Mouse (Mus musculus) T-helper 17 cell (primary cell): ENCODE results near the gene Ang5.
"Not testable (repeated sequence)": the region's sequence is repeated elsewhere in the genome, so short reads cannot be mapped to it uniquely, and the experiment has no call there.

Source experiments
- in situ Hi-C, 2 experiments: fragments of 300-600 bp; cut with MboI, MseI; formaldehyde crosslinking; loops; 1 replicate in 1 of 2; 2 replicates in 1 of 2; pipeline ENCODE4 v1.15.1; 2025; ENCODE audit warnings: high pct_unique_total_duplicates in 2 of 2

Ang5 gene

GRCm38 (mm10) chr14:43956769-43957168 is at the start of gene Ang5:
Gene Ang5, plus strand, starts transcription at chr14:43957069.
- in situ Hi-C loops = loop anchor here in 1 of 2 experiments (10.0 kb wide), 1 partner anchor 48 kb away; the partner anchor contains the start of gene Ang6

GRCm38 (mm10) chr14:43918214-43918613 is 38.7 kb upstream of the Ang5 start:
- in situ Hi-C loops = not testable (repeated sequence)

DNA sequence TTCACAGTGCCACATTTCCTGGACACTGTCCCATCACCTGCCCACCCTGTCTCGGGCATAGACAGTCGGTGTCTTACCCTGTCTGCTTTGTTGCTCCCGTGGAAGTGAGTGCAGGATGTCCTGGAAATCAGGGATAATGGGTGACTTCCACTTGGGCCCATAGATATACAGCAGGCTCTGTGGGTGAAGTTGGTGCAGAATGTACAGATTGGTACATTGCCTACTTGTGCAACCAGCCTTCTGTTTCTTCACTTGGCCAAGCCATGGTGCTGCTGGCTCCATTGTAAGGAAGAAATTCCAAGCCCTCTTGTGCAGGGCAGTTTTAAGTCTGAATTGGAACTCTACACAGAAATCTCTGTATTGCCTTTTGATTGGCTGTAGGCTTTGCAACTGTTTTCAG is 33.4 kb upstream of the Ang5 start, which contains the start of gene Ear10:
Gene Ear10 (minus strand): TSS at position 101 of the 400 bp plus-strand sequence.
- in situ Hi-C loops = loop anchor here in 1 of 2 experiments (5.0 kb wide), 2 partner anchors 51 to 59 kb away; no protein-coding TSS in a partner anchor

DNA sequence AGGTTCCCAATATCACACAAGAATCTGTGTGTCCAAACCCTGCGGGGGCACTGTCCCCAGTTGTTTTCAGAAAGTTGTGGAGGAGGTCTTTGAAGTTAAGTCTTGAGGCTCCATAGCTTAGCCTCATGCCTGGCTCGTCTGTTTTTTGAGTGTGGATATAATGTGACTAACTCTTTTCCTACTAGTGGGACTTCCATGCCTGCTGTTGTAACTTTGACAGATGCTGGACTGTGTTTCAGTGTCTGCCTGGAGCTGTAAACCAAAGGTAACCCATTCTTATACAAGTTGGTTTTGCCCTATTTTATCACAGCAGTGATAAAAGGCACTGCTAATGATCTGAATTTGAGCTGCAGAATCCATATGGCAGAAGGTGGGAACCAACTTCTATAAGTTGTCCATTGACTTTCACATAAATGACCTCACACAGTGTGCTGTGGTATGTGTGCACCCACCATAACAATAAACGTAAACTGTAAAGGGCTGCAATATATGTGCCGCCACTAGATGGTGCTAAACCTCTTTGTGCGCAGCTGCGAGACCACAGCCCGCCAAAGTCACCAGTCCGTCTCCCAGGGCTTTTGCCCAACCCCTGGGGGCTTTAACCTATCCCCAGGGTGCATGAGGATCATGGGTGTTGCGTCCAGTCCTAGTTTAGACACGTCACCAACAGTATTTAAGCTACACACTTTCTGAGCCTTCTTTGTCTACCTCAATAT is 32.0 kb upstream of the Ang5 start, which contains the start of gene Gm8113:
Gene Gm8113 (plus strand): TSS at position 703 of the 716 bp plus-strand sequence.
- in situ Hi-C loops = loop anchor here in 1 of 2 experiments (5.0 kb wide), 2 partner anchors 53 to 57 kb away; no protein-coding TSS in a partner anchor

GRCm38 (mm10) chr14:43925404-43925950 is 31.4 kb upstream of the Ang5 start:
- in situ Hi-C loops = not testable (repeated sequence)

DNA sequence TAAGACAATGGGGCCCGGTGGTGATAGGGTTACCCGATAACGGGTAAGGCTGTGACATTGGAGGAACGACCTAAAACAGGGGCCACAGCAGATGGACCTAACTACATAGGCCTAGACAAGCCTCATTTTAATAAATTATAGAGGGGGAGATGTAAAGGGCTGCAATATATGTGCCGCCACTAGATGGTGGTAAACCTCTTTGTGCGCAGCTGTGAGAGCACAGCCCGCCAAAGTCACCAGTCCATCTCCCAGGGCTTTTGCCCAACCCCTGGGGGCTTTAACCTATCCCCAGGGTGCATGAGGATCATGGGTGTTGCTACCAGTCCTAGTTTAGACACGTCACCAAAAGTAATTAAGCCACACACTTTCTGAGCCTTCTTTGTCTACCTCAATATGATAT is 23.9 kb upstream of the Ang5 start:
- in situ Hi-C loops = not testable (repeated sequence)

GRCm38 (mm10) chr14:43933399-43933798 is 23.5 kb upstream of the Ang5 start:
- in situ Hi-C loops = not testable (repeated sequence)

GRCm38 (mm10) chr14:43953382-43953781 is 3.5 kb upstream of the Ang5 start:
- in situ Hi-C loops = loop anchor here in 1 of 2 experiments (10.0 kb wide), 1 partner anchor 51 kb away; the partner anchor contains the start of gene Ang6

DNA sequence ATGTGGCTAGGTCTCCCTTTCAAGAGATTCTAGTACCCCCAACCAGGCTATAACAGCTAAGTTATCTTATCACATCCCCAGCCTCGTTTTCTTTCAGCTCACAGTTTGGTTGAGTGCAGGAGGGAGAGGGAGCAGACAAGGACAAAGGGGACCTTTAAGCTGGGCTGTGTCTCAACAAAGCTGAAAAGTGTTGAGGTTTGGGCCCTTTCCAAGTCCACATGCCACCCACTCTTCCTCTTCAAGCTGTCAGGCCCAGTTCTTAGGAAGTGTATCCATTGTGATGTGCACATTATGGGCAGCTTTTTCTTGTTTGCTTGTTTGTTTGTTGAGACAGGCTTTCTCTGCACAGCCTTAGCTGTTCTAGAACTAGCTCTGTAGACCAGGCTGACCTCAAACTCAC is 1.8 kb upstream of the Ang5 start:
- in situ Hi-C loops = loop anchor here in 1 of 2 experiments (10.0 kb wide), 1 partner anchor 50 kb away; the partner anchor contains the start of gene Ang6

DNA sequence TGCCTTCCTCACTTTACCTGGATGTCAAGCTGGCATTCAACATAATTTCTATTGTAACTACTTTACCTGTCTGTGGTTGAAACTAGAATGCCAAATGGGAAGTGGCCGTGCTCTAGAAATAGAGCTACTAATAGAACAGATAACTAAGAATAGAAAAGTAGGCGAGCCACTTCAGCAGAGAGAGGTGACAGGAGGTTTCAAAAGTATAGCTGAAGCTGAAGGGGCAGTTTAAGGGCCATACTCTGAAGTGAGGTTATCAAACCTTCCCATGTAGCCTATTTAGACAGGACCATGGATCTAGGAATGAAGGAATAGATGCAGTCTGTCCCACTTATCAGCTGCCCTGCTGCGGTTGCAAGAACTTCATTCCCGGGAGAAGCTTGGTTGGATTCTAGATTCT is 26.6 kb downstream of the Ang5 start:
- in situ Hi-C loops = loop anchor here (5.0 kb wide), 2 partner anchors 46 to 61 kb away; partner anchors contain the start of gene Ear10 (in 1 of the 2)

GRCm38 (mm10) chr14:43983897-43984296 is 27.0 kb downstream of the Ang5 start:
- in situ Hi-C loops = loop anchor here (5.0 kb wide), 2 partner anchors 47 to 62 kb away; partner anchors contain the start of gene Ear10 (in 1 of the 2)

DNA sequence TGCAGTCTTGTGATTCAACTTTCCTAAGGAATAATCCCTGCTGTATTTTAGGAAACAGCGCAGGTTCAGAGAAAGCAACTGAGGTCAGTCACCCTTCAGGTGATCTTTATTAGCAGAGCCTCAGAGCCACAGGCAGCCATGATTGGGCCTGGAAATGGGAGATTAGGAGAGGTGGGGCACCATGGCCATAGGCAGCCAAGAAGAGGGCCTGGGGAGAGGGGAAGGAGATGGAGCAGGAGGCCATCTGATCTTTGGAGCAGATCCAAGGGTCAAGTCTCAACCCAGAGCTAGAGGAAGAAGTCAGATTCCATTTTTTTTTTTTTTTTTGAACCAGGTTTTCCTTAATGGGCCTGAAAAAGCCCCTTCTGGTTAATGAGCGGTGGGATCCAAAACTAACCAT is 29.3 kb downstream of the Ang5 start:
- in situ Hi-C loops = no loop called here

GRCm38 (mm10) chr14:43987404-43987803 is 30.5 kb downstream of the Ang5 start:
- in situ Hi-C loops = not testable (repeated sequence)

DNA sequence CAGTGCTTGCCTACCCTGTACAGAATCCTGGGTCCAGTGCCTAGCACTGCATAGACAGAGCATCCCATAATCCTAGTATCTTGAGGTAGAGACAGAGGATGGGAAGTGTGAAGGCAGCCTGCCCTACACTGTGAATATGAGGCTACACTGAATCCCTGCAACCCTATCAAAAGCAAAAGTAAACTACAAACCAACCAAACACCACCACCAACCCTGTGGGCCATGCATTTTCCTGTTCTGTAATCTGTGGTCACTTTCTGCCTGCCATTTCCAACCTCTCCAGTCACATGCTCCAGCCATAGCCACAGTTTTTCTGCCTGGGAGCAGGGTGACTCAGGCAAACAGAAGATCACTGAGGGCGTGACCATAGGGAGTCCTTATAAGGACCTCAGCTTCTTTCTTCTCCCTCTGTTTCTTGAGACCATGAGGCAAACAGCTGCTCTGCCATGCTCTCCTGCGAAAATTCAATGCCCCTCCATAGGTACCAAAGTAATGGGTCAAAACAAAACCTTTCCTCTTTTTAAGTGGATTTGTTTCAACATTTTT is 41.7 kb downstream of the Ang5 start:
- in situ Hi-C loops = loop anchor here in 1 of 2 experiments (5.0 kb wide), 1 partner anchor 131 kb away; no protein-coding TSS in a partner anchor

- in situ Hi-C loops = loop anchor here in 1 of 2 experiments (10.0 kb wide), 1 partner anchor 47 kb away; the partner anchor contains the start of gene Ang5
These were observed 44.7 kb downstream of the Ang5 start for GRCm38 (mm10) chr14:44001600-44001999.

GRCm38 (mm10) chr14:44002169-44002568 is 45.3 kb downstream of the Ang5 start, which contains the start of gene Ang6:
Gene Ang6, minus strand, starts transcription at chr14:44002269.
- in situ Hi-C loops = loop anchor here in 1 of 2 experiments (10.0 kb wide), 1 partner anchor 47 kb away; the partner anchor contains the start of gene Ang5

DNA sequence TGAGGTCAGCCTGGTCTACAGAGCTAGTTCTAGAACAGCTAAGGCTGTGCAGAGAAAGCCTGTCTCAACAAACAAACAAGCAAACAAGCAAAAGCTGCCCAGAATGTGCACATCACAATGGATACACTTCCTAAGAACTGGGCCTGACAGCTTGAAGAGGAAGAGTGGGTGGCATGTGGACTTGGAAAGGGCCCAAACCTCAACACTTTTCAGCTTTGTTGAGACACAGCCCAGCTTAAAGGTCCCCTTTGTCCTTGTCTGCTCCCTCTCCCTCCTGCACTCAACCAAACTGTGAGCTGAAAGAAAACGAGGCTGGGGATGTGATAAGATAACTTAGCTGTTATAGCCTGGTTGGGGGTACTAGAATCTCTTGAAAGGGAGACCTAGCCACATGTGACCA is 51.2 kb downstream of the Ang5 start:
- in situ Hi-C loops = loop anchor here in 1 of 2 experiments (10.0 kb wide), 1 partner anchor 53 kb away; the partner anchor contains the start of gene Ang5

- in situ Hi-C loops = loop anchor here in 1 of 2 experiments (10.0 kb wide), 1 partner anchor 55 kb away; the partner anchor contains the start of gene Ang5
These were observed 52.8 kb downstream of the Ang5 start for GRCm38 (mm10) chr14:44009686-44010085.
